In the genomic region with DNA sequence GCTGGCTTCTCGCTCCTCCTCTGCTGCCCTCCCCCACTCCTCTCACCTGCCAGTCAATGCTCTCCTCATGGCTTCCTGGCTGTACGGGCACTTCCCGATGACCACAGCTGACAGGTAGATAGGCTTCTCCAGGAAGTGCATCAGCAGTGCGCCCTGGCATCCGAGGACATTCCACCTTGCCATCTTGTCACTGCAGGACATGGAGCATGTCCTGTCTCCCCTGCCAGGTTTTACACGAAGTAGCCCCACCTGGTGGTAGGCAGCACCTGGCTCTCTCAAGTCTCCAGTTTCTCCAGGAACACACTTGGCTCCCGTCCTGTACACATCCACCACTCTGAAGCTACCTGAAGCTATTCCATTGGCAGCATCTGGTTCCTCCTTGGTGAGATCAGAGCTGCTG, we compare ENCODE assay signal across 13 mouse cellular contexts. TPM values are rescaled to one million over a fixed set of nuclear protein-coding genes. Genes with fewer than 3 reads are reported as not detected.
DNase-seq lines count a peak whose midpoint lies in the region; ATAC-seq lines count a peak whose summit lies in the region.
"Had no signal": no experiment of that assay in that cellular context is flagged by ENCODE, and none has a peak within 500 bp of the region (broad histone marks: within the 10 kb centered on the region; RNA-seq: fewer than 3 reads in every experiment).

No protein-coding gene starts in this region.

- no peak overlapping the region for H3K4me3 ChIP-seq in embryonic facial prominence, embryonic 14.5 days (ENCODE audit: low read depth, low read length)
- H3K4me3 ChIP-seq in embryonic facial prominence, embryonic 10.5 days: no peak overlapping the region
- no peak overlapping the region for H3K4me3 ChIP-seq in hindbrain, embryonic 13.5 days
- H3K4me3 ChIP-seq: embryonic facial prominence, embryonic 12.5 days; neural tube, embryonic 13.5 days had no signal

- no peak overlapping the region for H3K9ac ChIP-seq in embryonic facial prominence, embryonic 14.5 days (ENCODE audit: low read depth, low read length)
- no peak overlapping the region for H3K9ac ChIP-seq in hindbrain, embryonic 13.5 days
- H3K9ac ChIP-seq: embryonic facial prominence, embryonic 12.5 days; neural tube, embryonic 13.5 days had no signal

- DNase-seq in embryonic facial prominence, embryonic 14.5 days (ENCODE audit: low spot score): no peak
- no peak for DNase-seq in embryonic facial prominence, embryonic 10.5 days (ENCODE audit: low spot score)
- DNase-seq in A20 (ENCODE audit: low read depth, low spot score): peak; percentile 20
- DNase-seq in cerebellum, adult 11-12 months: peak; percentile 83
- peak; percentile 15 for DNase-seq in lung, postnatal 14 days
- no peak for DNase-seq in right cerebral cortex, postnatal 25 days
- no peak for DNase-seq in heart, adult 8-10 months (ENCODE audit: low spot score)
- DNase-seq: gastrocnemius, postnatal 10 days had no signal

- 0 out of 2 replicates have a peak, but pooled peaks have one; percentile 18 for ATAC-seq in embryonic facial prominence, embryonic 14.5 days (ENCODE audit: low read depth)
- no peak for ATAC-seq in hindbrain, embryonic 13.5 days (ENCODE audit: low FRiP score)

- no peak overlapping the region for H3K27ac ChIP-seq in embryonic facial prominence, embryonic 14.5 days (replicated peaks; ENCODE audit: low read depth, low read length)
- no peak overlapping the region for H3K27ac ChIP-seq in embryonic facial prominence, embryonic 10.5 days (replicated peaks)
- H3K27ac ChIP-seq in hindbrain, embryonic 13.5 days: no peak overlapping the region
- H3K27ac ChIP-seq: embryonic facial prominence, embryonic 12.5 days; macrophage; neural tube, embryonic 13.5 days had no signal

- no peak overlapping the region for H3K4me2 ChIP-seq in embryonic facial prominence, embryonic 14.5 days (ENCODE audit: low read depth, low read length)
- no peak overlapping the region for H3K4me2 ChIP-seq in hindbrain, embryonic 13.5 days
- H3K4me2 ChIP-seq: embryonic facial prominence, embryonic 12.5 days; neural tube, embryonic 13.5 days had no signal

- H3K27me3 ChIP-seq in embryonic facial prominence, embryonic 14.5 days (replicated peaks; ENCODE audit: control insufficient read depth, insufficient read depth, low read length): no peaks in the 10 kb centered on the region
- H3K27me3 ChIP-seq in embryonic facial prominence, embryonic 10.5 days (replicated peaks; ENCODE audit: low read depth, poor library complexity, severe bottlenecking): no peaks in the 10 kb centered on the region
- H3K27me3 ChIP-seq in hindbrain, embryonic 13.5 days: no peaks in the 10 kb centered on the region
- H3K27me3 ChIP-seq: embryonic facial prominence, embryonic 12.5 days; neural tube, embryonic 13.5 days had no signal

- H3K4me1 ChIP-seq in embryonic facial prominence, embryonic 14.5 days (ENCODE audit: control insufficient read depth, insufficient read depth, low read length): no peaks in the 10 kb centered on the region
- H3K4me1 ChIP-seq in embryonic facial prominence, embryonic 10.5 days: no peaks in the 10 kb centered on the region
- H3K4me1 ChIP-seq in hindbrain, embryonic 13.5 days (replicated peaks): no peaks in the 10 kb centered on the region
- H3K4me1 ChIP-seq: embryonic facial prominence, embryonic 12.5 days; neural tube, embryonic 13.5 days had no signal

- no peaks in the 10 kb centered on the region for H3K9me3 ChIP-seq in embryonic facial prominence, embryonic 14.5 days (ENCODE audit: control insufficient read depth, low read length)
- H3K9me3 ChIP-seq in embryonic facial prominence, embryonic 10.5 days: no peaks in the 10 kb centered on the region
- H3K9me3 ChIP-seq in hindbrain, embryonic 13.5 days: no peaks in the 10 kb centered on the region
- H3K9me3 ChIP-seq: embryonic facial prominence, embryonic 12.5 days; neural tube, embryonic 13.5 days had no signal

- H3K36me3 ChIP-seq in embryonic facial prominence, embryonic 14.5 days (ENCODE audit: control insufficient read depth, insufficient read depth, low read length): peaks cover 43% of the 10 kb centered on the region
- peaks cover 82% of the 10 kb centered on the region for H3K36me3 ChIP-seq in embryonic facial prominence, embryonic 10.5 days (replicated peaks)
- peaks cover 61% of the 10 kb centered on the region for H3K36me3 ChIP-seq in hindbrain, embryonic 13.5 days

- 75% methylated on average over 7 of the region's 7 CpGs for WGBS in embryonic facial prominence, embryonic 14.5 days
- WGBS in embryonic facial prominence, embryonic 10.5 days: 76% methylated on average over 7 of the region's 7 CpGs
- WGBS in hindbrain, embryonic 13.5 days: 85% methylated on average over 7 of the region's 7 CpGs

RNA-seq across cellular contexts. Expression of a gene that starts 10.0 kb away (rescaled TPM):
- polyA plus RNA-seq in embryonic facial prominence, embryonic 14.5 days (2014; fragmentation: Nextera tagmentation; extraction: Ambion mirVana): 4.9 and 6.4 TPM in 2 replicates
- 15.7 and 17.1 TPM in 2 replicates for polyA plus RNA-seq in embryonic facial prominence, embryonic 10.5 days (2016; fragmentation: Nextera tagmentation; extraction: Ambion mirVana)
- 1 to 10 TPM; 1.5 to 2.1 (median 1.8) TPM for total RNA-seq in heart, adult 8-10 months (2022)
- polyA plus RNA-seq in hindbrain, embryonic 13.5 days (2015; fragmentation: Nextera tagmentation; extraction: Ambion mirVana): 8.1 and 8.5 TPM in 2 replicates

RNA-seq across cellular contexts. Expression of a gene that starts 29.0 kb away (rescaled TPM):
- 192 and 207 TPM in 2 replicates for polyA plus RNA-seq in embryonic facial prominence, embryonic 14.5 days (2014; fragmentation: Nextera tagmentation; extraction: Ambion mirVana)
- 274 and 284 TPM in 2 replicates for polyA plus RNA-seq in embryonic facial prominence, embryonic 10.5 days (2016; fragmentation: Nextera tagmentation; extraction: Ambion mirVana)
- total RNA-seq in heart, adult 8-10 months (2022): 100 to 1,000 TPM; 106 to 113 (median 110) TPM
- 171 and 172 TPM in 2 replicates for polyA plus RNA-seq in hindbrain, embryonic 13.5 days (2015; fragmentation: Nextera tagmentation; extraction: Ambion mirVana)

RNA-seq across cellular contexts. Expression of a gene that starts 29.1 kb away (rescaled TPM):
- 16.4 TPM in 2 replicates for polyA plus RNA-seq in embryonic facial prominence, embryonic 14.5 days (2014; fragmentation: Nextera tagmentation; extraction: Ambion mirVana)
- 27.0 and 28.6 TPM in 2 replicates for polyA plus RNA-seq in embryonic facial prominence, embryonic 10.5 days (2016; fragmentation: Nextera tagmentation; extraction: Ambion mirVana)
- 10 to 100 TPM; 11.0 to 12.7 (median 11.3) TPM for total RNA-seq in heart, adult 8-10 months (2022)
- 56.4 and 58.0 TPM in 2 replicates for polyA plus RNA-seq in hindbrain, embryonic 13.5 days (2015; fragmentation: Nextera tagmentation; extraction: Ambion mirVana)

RNA-seq across cellular contexts. Expression of a gene that starts 32.7 kb away (rescaled TPM):
- polyA plus RNA-seq in embryonic facial prominence, embryonic 14.5 days (2014; fragmentation: Nextera tagmentation; extraction: Ambion mirVana): 0.54 and 0.57 TPM in 2 replicates
- polyA plus RNA-seq in embryonic facial prominence, embryonic 10.5 days (2016; fragmentation: Nextera tagmentation; extraction: Ambion mirVana): 0.25 and 0.45 TPM in 2 replicates
- under 1 TPM in 2 of 4 experiments, not detected in 2; 0.22 to 0.57 TPM for total RNA-seq in heart, adult 8-10 months (2022)
- polyA plus RNA-seq in hindbrain, embryonic 13.5 days (2015; fragmentation: Nextera tagmentation; extraction: Ambion mirVana): 0.54 and 0.82 TPM in 2 replicates
- total RNA-seq: gastrocnemius, postnatal 10 days; hematopoietic stem cell, adult 5-6 weeks had no signal
- polyA plus RNA-seq: macrophage had no signal

RNA-seq across cellular contexts. Expression of a gene that starts 41.6 kb away (rescaled TPM):
- polyA plus RNA-seq in embryonic facial prominence, embryonic 14.5 days (2014; fragmentation: Nextera tagmentation; extraction: Ambion mirVana): 168 and 182 TPM in 2 replicates
- polyA plus RNA-seq in embryonic facial prominence, embryonic 10.5 days (2016; fragmentation: Nextera tagmentation; extraction: Ambion mirVana): 186 and 194 TPM in 2 replicates
- total RNA-seq in heart, adult 8-10 months (2022): 100 to 1,000 TPM; 121 to 131 (median 122) TPM
- 472 and 492 TPM in 2 replicates for polyA plus RNA-seq in hindbrain, embryonic 13.5 days (2015; fragmentation: Nextera tagmentation; extraction: Ambion mirVana)

Comparison
In these comparisons a context has a peak if more than half of its experiments do, and no peak if none do; other contexts are left out.
1. DNase-seq: peak in A20 (single experiment), cerebellum, adult 11-12 months (single experiment) and lung, postnatal 14 days (single experiment); none in embryonic facial prominence, embryonic 14.5 days (single experiment), embryonic facial prominence, embryonic 10.5 days (single experiment), right cerebral cortex, postnatal 25 days (single experiment) and heart, adult 8-10 months (single experiment).